Mouse (Mus musculus) lung, postnatal 14 days (tissue): ENCODE measurements around the gene Git1.

Experiments
- DNase-seq: peaks from one replicate; pipeline ENCODE4 v3.0.0; 2021

Gene Git1

GRCm38 (mm10) chr11:77493512-77494343 lies at the start of gene Git1:
Gene Git1, plus strand, starts transcription at chr11:77493562.
- DNase-seq: peak; percentile 60

GRCm38 (mm10) chr11:77444939-77445338 lies 48.4 kb upstream of the Git1 start:
- peak; percentile 80 for DNase-seq

GRCm38 (mm10) chr11:77446628-77447041 lies 46.7 kb upstream of the Git1 start:
- peak; percentile 65 for DNase-seq

- DNase-seq: no peak
Observed at GRCm38 (mm10) chr11:77449224-77449623, 44.1 kb upstream of the Git1 start.

GRCm38 (mm10) chr11:77451670-77452069 lies 41.7 kb upstream of the Git1 start:
- no peak for DNase-seq

GRCm38 (mm10) chr11:77453388-77453787 lies 40.0 kb upstream of the Git1 start:
- no peak for DNase-seq

- no peak for DNase-seq
Observed at GRCm38 (mm10) chr11:77455770-77456510, 37.4 kb upstream of the Git1 start.

- peak; percentile 43 for DNase-seq
Observed at GRCm38 (mm10) chr11:77456866-77457265, 36.5 kb upstream of the Git1 start.

- no peak for DNase-seq
Observed at GRCm38 (mm10) chr11:77461856-77462255, 31.5 kb upstream of the Git1 start.

GRCm38 (mm10) chr11:77462283-77463100 lies 30.9 kb upstream of the Git1 start, which contains the start of gene Coro6:
Gene Coro6, plus strand, starts transcription at chr11:77462411.
- peak; percentile 82 for DNase-seq

GRCm38 (mm10) chr11:77463101-77463445 lies 30.3 kb upstream of the Git1 start:
- no peak for DNase-seq

- no peak for DNase-seq
Observed at GRCm38 (mm10) chr11:77463786-77464185, 29.6 kb upstream of the Git1 start.

- no peak for DNase-seq
Observed at GRCm38 (mm10) chr11:77464684-77465083, 28.7 kb upstream of the Git1 start.

GRCm38 (mm10) chr11:77465111-77465510 lies 28.3 kb upstream of the Git1 start:
- DNase-seq: no peak

- DNase-seq: no peak
Observed at GRCm38 (mm10) chr11:77466544-77466943, 26.8 kb upstream of the Git1 start.

GRCm38 (mm10) chr11:77467157-77467556 lies 26.2 kb upstream of the Git1 start:
- DNase-seq: peak; percentile 86

GRCm38 (mm10) chr11:77467784-77468183 lies 25.6 kb upstream of the Git1 start:
- DNase-seq: peak; percentile 87

- DNase-seq: no peak
Observed at GRCm38 (mm10) chr11:77468397-77468796, 25.0 kb upstream of the Git1 start.

- DNase-seq: no peak
Observed at GRCm38 (mm10) chr11:77471407-77471806, 22.0 kb upstream of the Git1 start.

GRCm38 (mm10) chr11:77472775-77473174 lies 20.6 kb upstream of the Git1 start:
- no peak for DNase-seq

GRCm38 (mm10) chr11:77476216-77476615 lies 17.1 kb upstream of the Git1 start:
- no peak for DNase-seq

GRCm38 (mm10) chr11:77476895-77477294 lies 16.5 kb upstream of the Git1 start:
- DNase-seq: no peak

GRCm38 (mm10) chr11:77483043-77483442 lies 10.3 kb upstream of the Git1 start:
- DNase-seq: no peak
